Mouse (Mus musculus) limb, embryonic 14.5 days (tissue): ENCODE measurements around the gene Chn1. TPM values are rescaled to one million over a fixed set of nuclear protein-coding genes. Genes with fewer than 3 reads are reported as not detected.
A peak's percentile ranks its signal among the peaks of the same experiment; 100 is the strongest.

Experiments
- ATAC-seq: fragments of 200-750 bp; cut with Nextera tagmentation; 2 replicates; pipeline ENCODE4 v1.8.0; 2017; ENCODE audit warnings: low read depth, moderate number of reproducible peaks, moderate TSS enrichment; ENCODE audit not compliant: low FRiP score
- DNase-seq: peaks from one replicate; pipeline ENCODE4 v3.0.0-alpha.2; 2015; ENCODE audit warnings: low spot score
- H3K27ac ChIP-seq: fragments of 300-500 bp; sonication (generic); replicated peaks from 2 replicates; pipeline ENCODE4 v1.5.1; 2014; ENCODE audit warnings: low read depth, mild to moderate bottlenecking, low read length, moderate library complexity, mixed read lengths
- H3K27me3 ChIP-seq: fragments of 300-500 bp; sonication (generic); 2 replicates; pipeline ENCODE4 v1.6.1; 2014; ENCODE audit warnings: low read length, mixed read lengths; ENCODE audit not compliant: control insufficient read depth, insufficient read depth
- H3K36me3 ChIP-seq: fragments of 300-500 bp; sonication (generic); 2 replicates; pipeline ENCODE4 v1.6.1; 2014; ENCODE audit warnings: mild to moderate bottlenecking, low read length, moderate library complexity, mixed read lengths; ENCODE audit not compliant: control insufficient read depth, insufficient read depth
- H3K4me1 ChIP-seq: fragments of 300-500 bp; sonication (generic); 2 replicates; pipeline ENCODE4 v1.6.1; 2014; ENCODE audit warnings: antibody characterized with exemption, low read length, mixed read lengths; ENCODE audit not compliant: control insufficient read depth, insufficient read depth
- H3K4me2 ChIP-seq: fragments of 300-500 bp; sonication (generic); replicated peaks from 2 replicates; pipeline ENCODE4 v1.6.1; 2014; ENCODE audit warnings: low read depth, mild to moderate bottlenecking, low read length, moderate library complexity; ENCODE audit not compliant: severe bottlenecking
- H3K4me3 ChIP-seq: fragments of 300-500 bp; sonication (generic); replicated peaks from 2 replicates; pipeline ENCODE4 v1.5.1; 2014; ENCODE audit warnings: low read length
- H3K9ac ChIP-seq: fragments of 300-500 bp; sonication (generic); 2 replicates; pipeline ENCODE4 v1.6.1; 2014; ENCODE audit warnings: mild to moderate bottlenecking, low read depth, low read length, moderate library complexity; ENCODE audit not compliant: severe bottlenecking
- H3K9me3 ChIP-seq: fragments of 300-500 bp; sonication (generic); 2 replicates; pipeline ENCODE4 v1.6.1; 2016; ENCODE audit warnings: low read length; ENCODE audit not compliant: control insufficient read depth
- POLR2A ChIP-seq: fragments of 200-500 bp; IDR thresholded peaks from 2 replicates; pipeline ENCODE4 v1.8.0; 2012; ENCODE audit warnings: inconsistent platforms, mild to moderate bottlenecking, moderate library complexity, borderline replicate concordance; ENCODE audit not compliant: insufficient read depth, insufficient read length; ENCODE audit errors: extremely low read depth
- WGBS: fragments of 180-500 bp; shearing (Covaris S2); extraction: QIAGEN DNeasy Blood & Tissue Kit; methylation state at CpG from one replicate; pipeline ENCODE4 v1.1.7; 2014; 5-methylcytosine and 5-hydroxymethylcytosine counted together
- polyA plus RNA-seq, 2 experiments: library from polyadenylated mRNA; depleted of rRNA in 1 of 2; stranded (reverse) in 1 of 2; unstranded in 1 of 2; fragments of >200 nt; fragmentation: Nextera tagmentation in 1 of 2; extraction: Ambion mirVana in 1 of 2; gene quantifications; 2 replicates each; pipeline versions ENCODE4 v1.2.1 to v1.2.3; 2012 to 2014

The Chn1 gene
- polyA plus RNA-seq, 2 experiments, result 29.3 to 47.8 TPM

DNA sequence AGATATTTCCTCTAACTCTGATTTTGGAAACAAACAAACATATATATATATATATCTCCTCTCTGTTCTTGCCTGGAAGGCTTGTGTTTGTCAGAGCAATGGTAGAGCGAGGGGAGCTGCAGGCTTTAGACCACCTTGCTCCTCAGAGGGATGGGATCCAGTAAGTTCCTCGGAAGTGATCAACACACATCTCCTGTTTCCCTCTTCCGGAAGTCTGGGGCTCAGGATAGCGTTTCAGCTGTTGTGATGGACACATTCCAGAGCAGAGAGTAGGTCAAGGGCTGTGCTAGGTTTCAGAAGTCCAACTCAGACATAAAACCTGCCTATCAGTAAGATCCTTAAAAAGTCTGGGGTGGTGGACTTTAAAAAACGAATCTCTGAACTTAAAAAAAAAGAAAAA, 196.0 kb downstream of the Chn1 start:
- WGBS, result 53% methylated on average over 5 of the region's 5 CpGs
- no peaks in the 10 kb centered on the region for H3K36me3 ChIP-seq
- ATAC-seq, result no peak

DNA sequence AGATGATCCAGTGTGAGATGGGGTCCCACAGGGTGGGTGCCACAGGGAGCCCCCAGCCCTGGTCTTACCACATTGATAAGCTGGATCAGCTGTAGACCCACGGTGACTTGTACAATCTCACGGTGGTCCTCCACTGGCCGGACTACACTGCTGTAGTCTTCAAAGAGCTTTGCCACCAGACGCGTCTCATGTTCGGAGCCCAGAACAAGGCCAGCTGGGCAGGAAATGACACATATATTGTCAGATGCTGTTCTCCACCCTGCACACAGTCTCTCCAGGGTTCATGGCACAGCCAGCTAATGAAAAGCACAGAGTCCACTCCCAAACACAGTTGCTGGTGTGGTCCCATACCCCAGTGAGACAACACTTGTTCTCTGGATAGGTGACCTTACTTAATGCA, 200.7 kb downstream of the Chn1 start:
- H3K9me3 ChIP-seq, result no peaks in the 10 kb centered on the region
- ATAC-seq (no peak), DNase-seq (no peak)
- H3K4me1 ChIP-seq, result peaks cover 16% of the 10 kb centered on the region
- no peaks in the 10 kb centered on the region for H3K36me3 ChIP-seq
- no peak overlapping the region for H3K27ac ChIP-seq
- no peaks in the 10 kb centered on the region for H3K27me3 ChIP-seq
- no peak overlapping the region for H3K4me2 ChIP-seq
- no peak for TF ChIP-seq POLR2A
- H3K4me3 ChIP-seq, result no peak overlapping the region
- 42% methylated on average over 6 of the region's 6 CpGs for WGBS
- H3K9ac ChIP-seq, result no peak overlapping the region

More for the DNA sequence above, 196.0 kb downstream of the Chn1 start:
- no peak for TF ChIP-seq POLR2A
- H3K9me3 ChIP-seq, result no peaks in the 10 kb centered on the region
- no peak overlapping the region for H3K4me2 ChIP-seq
- no peak overlapping the region for H3K27ac ChIP-seq
- H3K27me3 ChIP-seq, result no peaks in the 10 kb centered on the region
- H3K4me1 ChIP-seq, result peaks cover 9% of the 10 kb centered on the region
- no peak overlapping the region for H3K9ac ChIP-seq
- DNase-seq, result no peak
- no peak overlapping the region for H3K4me3 ChIP-seq

DNA sequence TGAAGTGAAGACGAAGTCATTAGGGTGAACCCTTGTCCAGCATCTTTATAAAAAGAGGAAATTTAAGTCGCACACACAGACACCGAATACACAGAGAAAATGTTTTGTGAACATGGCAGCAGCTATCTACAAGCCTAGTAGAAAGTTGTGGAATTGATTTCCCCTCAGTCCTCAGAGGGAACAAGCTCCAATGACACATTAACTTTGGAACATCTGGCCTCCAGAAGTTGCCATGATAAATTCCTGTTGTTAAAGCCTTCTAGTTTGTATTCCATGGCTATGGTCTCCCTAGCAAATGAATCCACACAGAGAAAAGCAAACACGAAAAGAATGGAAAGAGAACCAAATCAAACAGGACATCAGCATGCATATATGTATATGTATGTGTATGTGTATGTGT, 201.6 kb downstream of the Chn1 start:
- peaks cover 16% of the 10 kb centered on the region for H3K4me1 ChIP-seq
- no peaks in the 10 kb centered on the region for H3K27me3 ChIP-seq
- no peak for ATAC-seq
- no peaks in the 10 kb centered on the region for H3K36me3 ChIP-seq
- DNase-seq, result peak; percentile 67
- H3K9me3 ChIP-seq, result no peaks in the 10 kb centered on the region
- WGBS, result 58% methylated on average over 4 of the region's 4 CpGs
- H3K9ac ChIP-seq, result no peak overlapping the region
- no peak overlapping the region; the same call in 1 of the 2 replicates for H3K27ac ChIP-seq
- peak overlapping the region; percentile 52; the same call in 1 of the 2 replicates for H3K4me2 ChIP-seq
- H3K4me3 ChIP-seq, result no peak overlapping the region
- TF ChIP-seq POLR2A, result no peak

DNA sequence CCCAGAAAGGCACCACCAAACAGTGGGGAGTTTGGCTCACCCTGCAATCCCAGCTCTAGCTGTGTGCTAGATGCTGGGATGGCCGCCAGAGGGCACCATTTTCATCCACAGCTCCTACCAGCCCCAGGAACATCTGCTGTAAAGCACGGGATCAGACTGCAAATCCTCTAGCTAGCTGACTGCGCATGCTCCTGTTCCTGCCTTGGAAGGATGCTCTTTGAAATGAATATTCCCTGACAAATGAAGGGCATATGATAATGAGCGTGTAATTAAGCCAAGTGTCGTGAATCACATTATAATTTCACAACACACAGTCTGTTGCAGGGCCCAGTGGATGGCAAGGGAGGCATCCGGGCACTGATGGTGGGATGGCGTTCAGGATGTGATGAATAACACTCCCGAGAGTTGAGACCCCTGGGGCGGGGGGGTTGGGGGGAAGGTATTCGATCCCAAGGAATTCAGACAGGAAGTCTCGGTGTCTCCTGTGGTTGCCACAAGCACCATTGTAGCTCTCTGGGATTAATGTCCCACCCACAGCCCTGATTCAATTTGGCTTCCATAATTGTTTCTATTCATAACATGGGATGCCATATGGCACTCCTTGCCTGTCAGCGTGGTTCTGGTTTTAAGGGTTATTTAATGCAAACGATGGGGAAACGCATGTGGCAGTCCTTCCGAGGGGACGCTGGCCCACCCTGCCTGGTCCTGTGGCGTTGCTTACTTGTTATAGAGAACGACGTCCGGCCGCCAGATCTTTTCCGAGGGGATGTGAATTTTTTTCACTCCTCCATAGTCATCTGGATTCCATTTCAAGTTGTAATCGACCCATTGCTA, 202.4 kb downstream of the Chn1 start:
- 9% methylated on average over 23 of the region's 23 CpGs for WGBS
- peak overlapping the region; percentile 52 for H3K4me2 ChIP-seq
- no peak for TF ChIP-seq POLR2A
- ATAC-seq (peak; percentile 85), DNase-seq (peak; percentile 87)
- no peaks in the 10 kb centered on the region for H3K27me3 ChIP-seq
- peaks cover 16% of the 10 kb centered on the region for H3K4me1 ChIP-seq
- peak overlapping the region; percentile 31 for H3K4me3 ChIP-seq
- no peak overlapping the region for H3K9ac ChIP-seq
- no peaks in the 10 kb centered on the region for H3K9me3 ChIP-seq
- H3K27ac ChIP-seq, result peak overlapping the region; percentile 33; the same call in 1 of the 2 replicates
- H3K36me3 ChIP-seq, result no peaks in the 10 kb centered on the region

DNA sequence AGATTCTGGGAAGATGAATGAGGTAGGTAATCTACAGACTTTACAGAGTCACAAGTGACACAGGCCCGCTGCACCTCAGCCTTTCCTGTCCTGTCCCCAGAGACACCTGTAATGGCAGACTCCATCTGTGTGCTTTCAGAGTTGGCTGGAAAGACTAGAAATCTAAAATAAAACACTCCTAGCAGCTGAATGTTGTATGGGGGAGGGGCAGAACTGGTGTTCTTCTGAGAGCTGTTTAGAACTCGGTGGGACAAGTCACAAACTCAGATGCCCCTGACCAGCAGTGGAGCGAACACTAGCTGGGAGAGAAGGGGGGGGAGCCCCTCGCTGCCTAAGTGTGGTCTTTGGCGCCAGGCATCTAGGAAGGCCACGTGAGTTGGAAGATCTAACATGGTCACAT, 203.2 kb downstream of the Chn1 start:
- Histone ChIP-seq H3K4me1 (peaks cover 16% of the 10 kb centered on the region), H3K27ac (no peak overlapping the region), H3K27me3 (no peaks in the 10 kb centered on the region), H3K9me3 (no peaks in the 10 kb centered on the region), H3K36me3 (no peaks in the 10 kb centered on the region), H3K4me3 (no peak overlapping the region), H3K9ac (no peak overlapping the region), H3K4me2 (no peak overlapping the region)
- no peak for TF ChIP-seq POLR2A
- WGBS, result 66% methylated on average over 6 of the region's 6 CpGs
- no peak for ATAC-seq
- no peak for DNase-seq
